Mouse (Mus musculus): ENCODE results near the gene Synpo2. TPM values are rescaled to one million over a fixed set of nuclear protein-coding genes. Genes with fewer than 3 reads are reported as not detected.

Synpo2 gene
- polyA plus RNA-seq, 1 experiment from 2014 or later = 39.9 TPM

DNA sequence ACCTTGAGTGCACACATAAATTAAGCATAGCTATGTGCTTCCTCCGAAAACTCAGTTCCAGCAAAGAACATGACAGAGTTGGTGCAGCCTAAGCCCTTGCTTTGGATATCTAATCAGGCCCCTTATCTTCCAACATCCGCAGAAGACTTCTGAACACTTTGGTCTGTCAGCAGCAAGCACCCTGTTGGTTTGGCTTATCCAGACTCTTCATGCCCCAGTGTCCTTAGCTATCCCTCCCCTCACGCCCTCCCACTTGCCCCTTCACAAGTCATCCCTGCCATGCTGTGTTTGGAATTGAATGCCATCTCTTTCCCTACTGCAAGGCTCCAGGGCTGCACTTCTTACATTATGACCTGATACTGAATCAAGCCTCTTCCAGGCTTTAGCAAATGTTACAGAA lies 160.2 kb downstream of the Synpo2 start:
- H3K9me3 ChIP-seq (ENCODE audit: control insufficient read depth, low read depth, low read length) = no peaks in the 10 kb centered on the region
- no peaks in the 10 kb centered on the region for H3K36me3 ChIP-seq (ENCODE audit: control insufficient read depth, insufficient read depth, low read length)
- 88% methylated on average over 3 of the region's 3 CpGs for WGBS
- no peak overlapping the region for H3K4me2 ChIP-seq (replicated peaks; ENCODE audit: low read depth, low read length)
- H3K4me3 ChIP-seq (ENCODE audit: low read depth, low read length) = no peak overlapping the region
- no peaks in the 10 kb centered on the region for H3K27me3 ChIP-seq (ENCODE audit: control insufficient read depth, insufficient read depth, low read length)
- ATAC-seq (ENCODE audit: insufficient number of reproducible peaks, insufficient read depth, low FRiP score, low read depth) = no peak
- H3K9ac ChIP-seq (replicated peaks; ENCODE audit: low read depth, low read length) = no peak overlapping the region
- H3K4me1 ChIP-seq (ENCODE audit: control insufficient read depth, insufficient read depth, low read length) = peaks cover 12% of the 10 kb centered on the region
- no peak overlapping the region for H3K27ac ChIP-seq (ENCODE audit: low read length)

DNA sequence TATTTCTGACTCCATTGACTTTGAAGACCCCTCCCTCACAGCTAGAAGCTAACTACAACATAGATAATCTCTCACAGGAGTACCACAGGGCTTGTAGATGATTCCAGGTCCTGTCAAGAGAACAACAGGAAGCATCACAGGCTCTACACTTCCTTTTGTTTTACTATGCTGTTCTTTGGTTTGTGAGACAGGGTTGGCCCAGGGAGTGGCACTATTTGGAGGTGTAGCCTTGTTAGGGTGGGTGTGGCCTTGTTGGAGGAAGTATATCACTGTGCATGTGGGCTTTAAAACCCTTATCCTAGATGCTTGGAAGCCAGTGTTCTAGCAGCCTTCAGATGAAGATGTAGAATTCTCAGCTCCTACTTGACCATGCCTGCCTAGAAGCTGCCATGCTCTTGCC lies 160.9 kb downstream of the Synpo2 start:
- H3K4me1 ChIP-seq (ENCODE audit: control insufficient read depth, insufficient read depth, low read length) = peaks cover 7% of the 10 kb centered on the region; the same call in 1 of the 2 replicates
- H3K4me3 ChIP-seq (ENCODE audit: low read depth, low read length) = no peak overlapping the region
- H3K9me3 ChIP-seq (ENCODE audit: control insufficient read depth, low read depth, low read length) = no peaks in the 10 kb centered on the region
- no peaks in the 10 kb centered on the region for H3K36me3 ChIP-seq (ENCODE audit: control insufficient read depth, insufficient read depth, low read length)
- no peak overlapping the region for H3K27ac ChIP-seq (ENCODE audit: low read length)
- no peaks in the 10 kb centered on the region for H3K27me3 ChIP-seq (ENCODE audit: control insufficient read depth, insufficient read depth, low read length)
- ATAC-seq (ENCODE audit: insufficient number of reproducible peaks, insufficient read depth, low FRiP score, low read depth) = no peak; the same call in 1 of the 2 replicates
- no peak overlapping the region for H3K9ac ChIP-seq (replicated peaks; ENCODE audit: low read depth, low read length)
- no peak overlapping the region for H3K4me2 ChIP-seq (replicated peaks; ENCODE audit: low read depth, low read length)

DNA sequence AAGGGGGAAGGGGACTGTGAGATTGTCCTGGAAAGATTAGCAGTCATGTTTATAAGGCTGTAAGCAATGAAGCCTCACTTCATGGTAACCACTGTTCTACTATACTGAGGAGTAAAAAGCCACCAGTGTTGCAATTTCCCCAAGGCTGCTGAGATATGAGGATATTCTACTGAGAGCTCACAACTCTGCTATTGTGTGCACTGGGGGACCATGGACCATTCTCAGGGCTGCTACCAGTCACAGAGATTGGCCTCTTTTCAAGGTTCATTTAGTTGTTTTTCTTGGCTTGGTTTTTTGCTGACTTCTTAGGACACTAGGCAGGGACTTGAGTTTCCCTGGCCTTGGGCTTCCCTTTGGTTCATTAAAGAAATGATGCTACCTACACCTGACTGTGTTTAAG lies 162.6 kb downstream of the Synpo2 start:
- no peak overlapping the region for H3K4me2 ChIP-seq (replicated peaks; ENCODE audit: low read depth, low read length)
- H3K27me3 ChIP-seq (ENCODE audit: control insufficient read depth, insufficient read depth, low read length) = no peaks in the 10 kb centered on the region
- H3K4me3 ChIP-seq (ENCODE audit: low read depth, low read length) = no peak overlapping the region
- H3K36me3 ChIP-seq (ENCODE audit: control insufficient read depth, insufficient read depth, low read length) = no peaks in the 10 kb centered on the region
- H3K27ac ChIP-seq (ENCODE audit: low read length) = no peak overlapping the region
- no peak overlapping the region for H3K9ac ChIP-seq (replicated peaks; ENCODE audit: low read depth, low read length)
- ATAC-seq (ENCODE audit: insufficient number of reproducible peaks, insufficient read depth, low FRiP score, low read depth) = no peak
- peaks cover 4% of the 10 kb centered on the region; the same call in 1 of the 2 replicates for H3K4me1 ChIP-seq (ENCODE audit: control insufficient read depth, insufficient read depth, low read length)
- H3K9me3 ChIP-seq (ENCODE audit: control insufficient read depth, low read depth, low read length) = no peaks in the 10 kb centered on the region

DNA sequence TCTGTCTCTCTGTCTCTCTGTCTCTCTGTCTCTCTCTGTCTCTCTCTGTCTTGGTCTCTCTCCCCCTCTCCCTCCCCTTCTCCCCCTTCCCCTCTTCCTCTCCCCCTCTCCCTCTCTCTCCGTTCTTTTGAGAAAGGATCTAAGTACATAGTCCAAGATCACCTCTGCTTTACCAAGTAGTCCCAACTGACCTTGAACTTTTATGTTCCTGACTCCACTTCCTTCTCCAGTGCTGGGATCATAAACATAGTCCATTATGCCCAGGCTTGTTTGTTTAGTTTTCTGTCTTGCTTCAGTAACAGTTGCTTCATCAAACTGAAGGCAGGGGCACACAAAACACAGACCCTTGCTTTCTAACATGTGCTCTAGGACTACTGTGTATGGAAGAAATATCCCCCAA lies 163.5 kb downstream of the Synpo2 start:
- Histone ChIP-seq H3K4me2 (replicated peaks; ENCODE audit: low read depth, low read length) (no peak overlapping the region), H3K27me3 (ENCODE audit: control insufficient read depth, insufficient read depth, low read length) (no peaks in the 10 kb centered on the region), H3K4me3 (ENCODE audit: low read depth, low read length) (no peak overlapping the region), H3K4me1 (ENCODE audit: control insufficient read depth, insufficient read depth, low read length) (peaks cover 4% of the 10 kb centered on the region; the same call in 1 of the 2 replicates), H3K9ac (replicated peaks; ENCODE audit: low read depth, low read length) (no peak overlapping the region), H3K9me3 (ENCODE audit: control insufficient read depth, low read depth, low read length) (no peaks in the 10 kb centered on the region), H3K36me3 (ENCODE audit: control insufficient read depth, insufficient read depth, low read length) (no peaks in the 10 kb centered on the region), H3K27ac (ENCODE audit: low read length) (no peak overlapping the region)
- no CpG with 5 or more reads among the region's 1 CpGs for WGBS
- ATAC-seq (ENCODE audit: insufficient number of reproducible peaks, insufficient read depth, low FRiP score, low read depth) = no peak

DNA sequence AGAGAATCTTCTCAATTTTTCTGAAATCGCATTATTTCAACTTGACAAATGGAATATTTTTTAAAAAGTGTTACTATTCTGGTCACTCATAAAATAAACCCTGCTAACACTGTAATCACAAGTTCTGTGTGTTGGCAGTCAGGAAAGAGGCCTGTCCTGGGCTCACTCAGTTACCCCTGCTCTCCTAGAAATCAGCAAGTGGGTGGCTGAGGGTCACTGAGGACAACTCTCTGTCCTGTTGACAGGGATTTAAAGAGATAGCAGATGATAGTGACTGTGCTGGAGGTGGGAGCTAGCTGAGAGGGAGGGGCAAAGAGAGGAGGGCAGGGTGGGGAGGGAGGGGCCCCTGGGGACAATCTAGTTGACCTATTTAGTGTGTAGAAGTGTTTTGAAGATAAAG lies 165.0 kb downstream of the Synpo2 start:
- no peak for ATAC-seq (ENCODE audit: insufficient number of reproducible peaks, insufficient read depth, low FRiP score, low read depth)

DNA sequence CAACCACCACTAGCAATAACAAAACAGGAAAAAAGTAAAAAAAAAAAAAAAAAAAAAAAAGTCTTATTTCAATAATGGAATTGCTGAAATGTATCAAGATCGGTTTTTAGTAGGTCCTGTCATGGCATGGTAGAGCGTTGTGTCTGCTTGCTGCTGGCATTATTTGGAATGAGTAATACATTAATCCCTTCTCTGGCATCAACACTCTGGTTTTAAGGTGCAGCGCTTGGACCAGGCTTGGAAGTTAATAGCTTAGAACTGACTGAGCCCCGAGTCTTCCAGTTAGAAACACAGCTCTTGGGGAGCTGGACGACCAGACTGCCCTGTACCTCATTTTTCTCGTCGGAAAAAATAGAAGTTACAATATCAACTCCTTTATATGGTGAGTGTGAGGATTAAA lies 169.1 kb downstream of the Synpo2 start:
- no peaks in the 10 kb centered on the region for H3K36me3 ChIP-seq (ENCODE audit: control insufficient read depth, insufficient read depth, low read length)
- H3K9ac ChIP-seq (replicated peaks; ENCODE audit: low read depth, low read length) = no peak overlapping the region
- no peaks in the 10 kb centered on the region for H3K9me3 ChIP-seq (ENCODE audit: control insufficient read depth, low read depth, low read length)
- ATAC-seq (ENCODE audit: insufficient number of reproducible peaks, insufficient read depth, low FRiP score, low read depth) = no peak
- H3K27ac ChIP-seq (ENCODE audit: low read length) = no peak overlapping the region
- WGBS = 86% methylated on average over 7 of the region's 7 CpGs
- no peak overlapping the region for H3K4me2 ChIP-seq (replicated peaks; ENCODE audit: low read depth, low read length)
- H3K4me1 ChIP-seq (ENCODE audit: control insufficient read depth, insufficient read depth, low read length) = peaks cover 20% of the 10 kb centered on the region
- no peak overlapping the region for H3K4me3 ChIP-seq (ENCODE audit: low read depth, low read length)
- no peaks in the 10 kb centered on the region for H3K27me3 ChIP-seq (ENCODE audit: control insufficient read depth, insufficient read depth, low read length)

More for the DNA sequence above, 165.0 kb downstream of the Synpo2 start:
- no peak overlapping the region for H3K9ac ChIP-seq (replicated peaks; ENCODE audit: low read depth, low read length)
- H3K4me2 ChIP-seq (replicated peaks; ENCODE audit: low read depth, low read length) = no peak overlapping the region
- H3K36me3 ChIP-seq (ENCODE audit: control insufficient read depth, insufficient read depth, low read length) = no peaks in the 10 kb centered on the region
- no peaks in the 10 kb centered on the region for H3K27me3 ChIP-seq (ENCODE audit: control insufficient read depth, insufficient read depth, low read length)
- H3K9me3 ChIP-seq (ENCODE audit: control insufficient read depth, low read depth, low read length) = no peaks in the 10 kb centered on the region
- 85% methylated on average over 1 of the region's 1 CpGs for WGBS
- H3K27ac ChIP-seq (ENCODE audit: low read length) = no peak overlapping the region
- peaks cover 4% of the 10 kb centered on the region; the same call in 1 of the 2 replicates for H3K4me1 ChIP-seq (ENCODE audit: control insufficient read depth, insufficient read depth, low read length)
- H3K4me3 ChIP-seq (ENCODE audit: low read depth, low read length) = no peak overlapping the region

DNA sequence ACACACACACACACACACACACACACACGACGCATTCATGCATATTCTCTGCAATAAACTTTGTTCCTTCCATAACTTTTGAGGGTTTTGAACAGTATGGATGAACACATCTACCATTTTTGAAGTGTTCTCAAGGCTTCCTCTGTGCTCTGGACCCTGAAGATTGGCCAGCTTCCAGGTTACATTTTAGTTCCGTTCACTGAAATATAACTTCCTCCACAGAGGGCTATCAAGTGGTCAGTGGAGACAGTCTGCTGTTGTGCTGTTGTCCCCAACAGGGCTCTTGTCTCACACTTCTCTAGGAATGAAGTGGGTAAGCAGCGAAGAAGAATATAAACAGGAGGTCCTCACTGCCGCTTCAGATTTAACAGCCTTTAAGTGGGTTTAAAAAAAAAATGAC lies 170.5 kb downstream of the Synpo2 start:
- H3K9ac ChIP-seq (replicated peaks; ENCODE audit: low read depth, low read length) = no peak overlapping the region
- H3K27me3 ChIP-seq (ENCODE audit: control insufficient read depth, insufficient read depth, low read length) = no peaks in the 10 kb centered on the region
- H3K4me3 ChIP-seq (ENCODE audit: low read depth, low read length) = no peak overlapping the region
- no peak for ATAC-seq (ENCODE audit: insufficient number of reproducible peaks, insufficient read depth, low FRiP score, low read depth)
- 50% methylated on average over 5 of the region's 5 CpGs for WGBS
- H3K4me1 ChIP-seq (ENCODE audit: control insufficient read depth, insufficient read depth, low read length) = peaks cover 17% of the 10 kb centered on the region; the same call in 1 of the 2 replicates
- no peaks in the 10 kb centered on the region for H3K9me3 ChIP-seq (ENCODE audit: control insufficient read depth, low read depth, low read length)
- H3K36me3 ChIP-seq (ENCODE audit: control insufficient read depth, insufficient read depth, low read length) = no peaks in the 10 kb centered on the region
- H3K27ac ChIP-seq (ENCODE audit: low read length) = no peak overlapping the region
- no peak overlapping the region for H3K4me2 ChIP-seq (replicated peaks; ENCODE audit: low read depth, low read length)

DNA sequence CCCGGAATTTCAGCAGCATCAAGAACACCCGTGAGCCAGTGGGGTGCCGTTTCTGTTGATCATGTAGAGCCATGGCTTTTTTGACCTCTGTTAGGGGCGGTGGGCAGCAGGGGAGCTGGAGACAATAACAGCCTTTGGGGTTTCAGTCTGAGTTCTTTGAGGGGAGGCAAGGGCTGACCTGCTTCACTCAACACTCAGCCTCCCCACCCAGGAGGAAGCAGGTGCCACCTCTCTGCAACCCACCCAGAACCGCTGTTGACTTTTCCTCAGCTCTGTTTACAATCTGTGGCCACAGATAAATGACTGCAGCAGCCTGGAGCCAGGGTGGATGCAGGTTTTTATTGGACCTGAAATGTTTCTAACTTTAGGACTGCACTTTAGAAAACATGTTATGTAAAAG lies 171.8 kb downstream of the Synpo2 start:
- Histone ChIP-seq H3K9ac (replicated peaks; ENCODE audit: low read depth, low read length) (no peak overlapping the region), H3K4me2 (replicated peaks; ENCODE audit: low read depth, low read length) (no peak overlapping the region), H3K36me3 (ENCODE audit: control insufficient read depth, insufficient read depth, low read length) (no peaks in the 10 kb centered on the region), H3K27ac (ENCODE audit: low read length) (peak overlapping the region; percentile 73), H3K27me3 (ENCODE audit: control insufficient read depth, insufficient read depth, low read length) (no peaks in the 10 kb centered on the region), H3K4me1 (ENCODE audit: control insufficient read depth, insufficient read depth, low read length) (peaks cover 17% of the 10 kb centered on the region; the same call in 1 of the 2 replicates), H3K4me3 (ENCODE audit: low read depth, low read length) (no peak overlapping the region), H3K9me3 (ENCODE audit: control insufficient read depth, low read depth, low read length) (no peaks in the 10 kb centered on the region)
- 19% methylated on average over 5 of the region's 5 CpGs for WGBS
- peak; percentile 87 for ATAC-seq (ENCODE audit: insufficient number of reproducible peaks, insufficient read depth, low FRiP score, low read depth)

DNA sequence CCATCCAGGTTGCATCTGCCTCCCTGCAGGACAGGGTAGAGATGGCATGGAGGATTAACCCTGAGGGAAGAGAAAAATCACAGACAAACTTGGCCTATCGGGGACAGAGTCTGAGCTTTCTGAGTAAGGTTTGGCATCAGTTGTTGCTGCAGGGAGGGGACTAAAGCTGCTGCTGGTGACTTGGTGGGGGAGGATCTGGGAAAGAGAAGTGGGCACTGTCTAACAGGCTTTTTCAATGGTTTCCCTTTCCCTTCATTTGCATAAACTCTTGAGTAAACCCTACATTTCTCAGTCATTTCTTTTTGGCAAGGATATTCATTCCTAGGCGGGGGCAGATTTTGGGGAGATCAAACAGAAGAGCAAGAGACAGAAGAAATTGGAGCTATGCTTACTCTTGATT lies 174.0 kb downstream of the Synpo2 start:
- Histone ChIP-seq H3K36me3 (ENCODE audit: control insufficient read depth, insufficient read depth, low read length) (no peaks in the 10 kb centered on the region), H3K27ac (ENCODE audit: low read length) (no peak overlapping the region), H3K27me3 (ENCODE audit: control insufficient read depth, insufficient read depth, low read length) (no peaks in the 10 kb centered on the region), H3K9ac (replicated peaks; ENCODE audit: low read depth, low read length) (no peak overlapping the region), H3K4me1 (ENCODE audit: control insufficient read depth, insufficient read depth, low read length) (peaks cover 17% of the 10 kb centered on the region; the same call in 1 of the 2 replicates), H3K4me2 (replicated peaks; ENCODE audit: low read depth, low read length) (no peak overlapping the region), H3K9me3 (ENCODE audit: control insufficient read depth, low read depth, low read length) (no peaks in the 10 kb centered on the region), H3K4me3 (ENCODE audit: low read depth, low read length) (no peak overlapping the region)
- ATAC-seq (ENCODE audit: insufficient number of reproducible peaks, insufficient read depth, low FRiP score, low read depth) = no peak
- WGBS = 83% methylated on average over 2 of the region's 2 CpGs

Measured in stomach, embryonic 14.5 days (tissue).